Mouse (Mus musculus) liver, embryonic 14 days (tissue): ENCODE measurements around the gene Gm5615. TPM values are rescaled to one million over a fixed set of nuclear protein-coding genes. Genes with fewer than 3 reads are reported as not detected.

Source experiments
- polyA plus RNA-seq: library from polyadenylated mRNA; depleted of rRNA; stranded (reverse); fragments of >200 nt; gene quantifications from 2 replicates; pipeline ENCODE4 v1.2.3, GENCODE M21; 2012; rRNA removed

Gm5615 gene
- polyA plus RNA-seq: not detected in 2 replicates

DNA sequence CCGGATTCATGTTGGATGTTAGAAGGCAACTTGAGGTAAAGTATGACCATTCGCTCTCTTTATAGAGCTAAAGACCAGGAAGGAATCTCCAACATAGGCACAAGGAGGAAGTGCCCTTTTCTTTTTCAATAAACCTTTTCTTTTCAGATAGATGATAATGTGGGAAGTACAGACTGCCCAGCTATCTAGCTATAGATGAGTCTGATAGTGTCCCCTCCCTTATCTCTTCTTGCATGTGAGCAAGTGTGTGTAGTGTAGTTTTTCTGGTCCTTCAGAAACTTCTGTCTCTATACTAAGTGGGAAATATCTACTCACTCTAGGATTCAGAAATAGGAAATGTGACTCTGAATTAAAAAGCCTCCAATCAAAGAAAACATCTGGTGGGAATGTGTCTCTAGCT lies at the start of gene Gm5615:
Gm5615 (minus strand) TSS at position 101 of the 400 bp plus-strand sequence.

DNA sequence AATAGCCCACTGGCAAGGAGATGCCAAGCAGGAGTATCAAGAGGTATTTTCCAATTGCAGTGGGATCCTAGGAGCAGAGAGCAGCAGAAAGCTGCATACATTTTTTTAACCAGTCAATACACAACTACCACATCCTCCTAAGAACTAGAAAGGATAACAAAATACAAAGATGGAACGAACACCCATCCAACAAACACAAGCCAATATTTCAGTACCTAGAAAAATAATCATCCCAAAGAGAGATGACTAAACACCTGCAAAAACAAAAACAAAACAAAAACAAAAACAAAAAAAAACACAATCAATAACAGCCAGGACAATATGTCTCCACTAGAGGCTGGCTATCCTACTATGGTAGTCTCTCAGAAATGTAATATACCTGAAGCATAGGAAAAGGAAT lies 40.8 kb upstream of the Gm5615 start, which contains the start of gene Gm17689:
Gm17689 (minus strand) TSS at position 101 of the 400 bp plus-strand sequence.

Other genes starting within 250 kb of the Gm5615 start
- gene Gm7257, start 110.1 kb downstream of the Gm5615 start, polyA plus RNA-seq: not detected in 2 replicates
- gene Gm9513, start 66.3 kb downstream of the Gm5615 start, polyA plus RNA-seq: not detected in 2 replicates
- not detected in 2 replicates for gene Gm17689, start 40.7 kb upstream of the Gm5615 start, polyA plus RNA-seq
- gene A630095E13Rik, start 101.4 kb upstream of the Gm5615 start, polyA plus RNA-seq: not detected in 2 replicates
- gene Acrv1, start 151.3 kb upstream of the Gm5615 start, polyA plus RNA-seq: not detected in 2 replicates
- 10.7 and 11.7 TPM in 2 replicates for gene Chek1, start 185.1 kb upstream of the Gm5615 start, polyA plus RNA-seq
- 73.9 and 95.7 TPM in 2 replicates for gene Stt3a, start 225.7 kb upstream of the Gm5615 start, polyA plus RNA-seq